Mouse (Mus musculus): ENCODE data around the gene 1700025C18Rik.

GRCm38 (mm10) chr2:165100749-165101148, 10.2 kb upstream of the 1700025C18Rik start:
- no peak for TF ChIP-seq EP300 (IDR thresholded peaks at IDR 0.05; ENCODE audit: insufficient read depth, low read depth, low read length)
- no peak for TF ChIP-seq POLR2A (IDR thresholded peaks at IDR 0.05; ENCODE audit: insufficient read depth, low read depth, low read length)
